Mouse (Mus musculus): ENCODE data around the gene 4930519G04Rik.

DNA sequence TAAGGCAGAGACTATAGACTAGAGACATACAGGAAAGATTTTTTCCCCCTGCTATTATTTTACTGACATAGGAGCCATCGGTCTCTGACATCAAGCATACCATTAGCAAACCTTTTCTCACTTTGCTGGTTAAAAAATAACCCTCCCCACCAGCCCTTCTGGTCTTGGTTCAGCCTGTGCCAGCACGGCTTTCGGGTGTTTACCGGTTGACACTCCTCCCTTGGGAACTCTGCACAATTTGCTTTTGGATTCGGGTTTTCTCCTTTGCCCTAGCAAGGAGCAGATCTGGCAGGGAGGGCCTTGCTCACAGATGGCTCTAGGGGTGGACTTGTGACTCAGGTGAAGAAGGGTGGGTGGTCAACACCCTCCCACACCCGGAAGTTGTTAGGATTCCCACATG lies 8.3 kb downstream of the 4930519G04Rik start:
- TF ChIP-seq CTCF (IDR thresholded peaks at IDR 0.05; ENCODE audit: low read depth) (no peak), EP300 (optimal IDR thresholded peaks at IDR 0.05) (no peak)

Measured in stomach, postnatal 0 days (tissue).